Mouse (Mus musculus) forebrain, embryonic 11.5 days (tissue): ENCODE data around the gene Parm1. TPM values are rescaled to one million over a fixed set of nuclear protein-coding genes. Genes with fewer than 3 reads are reported as not detected.

Source experiments
- ATAC-seq: fragments of 200-750 bp; cut with Nextera tagmentation; replicated peaks from 2 replicates; pipeline ENCODE4 v1.8.0; 2017; ENCODE audit warnings: moderate TSS enrichment; ENCODE audit not compliant: low FRiP score
- DNase-seq: peaks from one replicate; pipeline ENCODE4 v3.0.0-alpha.2; 2017; ENCODE audit warnings: low spot score
- H3K27ac ChIP-seq: fragments of 300-500 bp; sonication (generic); 2 replicates; pipeline ENCODE4 v1.5.1; 2014; ENCODE audit warnings: low read depth, low read length
- H3K27me3 ChIP-seq: fragments of 300-500 bp; sonication (generic); 2 replicates; pipeline ENCODE4 v1.6.1; 2014; ENCODE audit warnings: mild to moderate bottlenecking, low read length, mixed read lengths; ENCODE audit not compliant: control insufficient read depth, insufficient read depth
- H3K36me3 ChIP-seq: fragments of 300-500 bp; sonication (generic); 2 replicates; pipeline ENCODE4 v1.6.1; 2014; ENCODE audit warnings: mild to moderate bottlenecking, low read length, moderate library complexity, mixed read lengths; ENCODE audit not compliant: control insufficient read depth, insufficient read depth
- H3K4me1 ChIP-seq: fragments of 300-500 bp; sonication (generic); replicated peaks from 2 replicates; pipeline ENCODE4 v1.6.1; 2014; ENCODE audit warnings: low read length, mixed read lengths; ENCODE audit not compliant: control insufficient read depth, insufficient read depth
- H3K4me2 ChIP-seq: fragments of 300-500 bp; sonication (generic); 2 replicates; pipeline ENCODE4 v1.6.1; 2014; ENCODE audit warnings: low read depth, mild to moderate bottlenecking, low read length, moderate library complexity, mixed read lengths; ENCODE audit not compliant: severe bottlenecking
- H3K4me3 ChIP-seq: fragments of 300-500 bp; sonication (generic); 2 replicates; pipeline ENCODE4 v1.5.1; 2014; ENCODE audit warnings: low read depth, low read length
- H3K9ac ChIP-seq: fragments of 300-500 bp; sonication (generic); 2 replicates; pipeline ENCODE4 v1.6.1; 2014; ENCODE audit warnings: low read length
- H3K9me3 ChIP-seq: fragments of 300-500 bp; sonication (generic); 2 replicates; pipeline ENCODE4 v1.6.1; 2016; ENCODE audit warnings: low read length, mixed read lengths; ENCODE audit not compliant: control insufficient read depth
- WGBS: fragments of 180-500 bp; shearing (Covaris S2); extraction: QIAGEN DNeasy Blood & Tissue Kit; methylation state at CpG from one replicate; pipeline ENCODE4 v1.1.7; 2014; 5-methylcytosine and 5-hydroxymethylcytosine counted together
- polyA plus RNA-seq: library from polyadenylated mRNA; unstranded; fragments of >200 nt; fragmentation: Nextera tagmentation; extraction: Ambion mirVana; gene quantifications from 2 replicates; pipeline ENCODE4 v1.2.1, GENCODE M21; 2014

Parm1 gene
- polyA plus RNA-seq, 1 experiment from 2014 or later, result 12.1 TPM

GRCm38 (mm10) chr5:91561394-91561793 lies 44.0 kb downstream of the Parm1 start:
- Histone ChIP-seq H3K4me2 (no peak overlapping the region), H3K4me3 (no peak overlapping the region), H3K9ac (no peak overlapping the region), H3K27me3 (no peaks in the 10 kb centered on the region), H3K4me1 (no peaks in the 10 kb centered on the region), H3K36me3 (no peaks in the 10 kb centered on the region), H3K27ac (no peak overlapping the region), H3K9me3 (no peaks in the 10 kb centered on the region)
- ATAC-seq (no peak), DNase-seq (no peak)
- WGBS, result 82% methylated on average over 3 of the region's 3 CpGs

- 82% methylated on average over 7 of the region's 7 CpGs for WGBS
Measured at GRCm38 (mm10) chr5:91562486-91562885, 45.1 kb downstream of the Parm1 start.

GRCm38 (mm10) chr5:91564054-91564453 lies 46.6 kb downstream of the Parm1 start:
- Histone ChIP-seq H3K27me3 (no peaks in the 10 kb centered on the region), H3K4me2 (no peak overlapping the region), H3K9me3 (no peaks in the 10 kb centered on the region), H3K4me3 (no peak overlapping the region), H3K27ac (no peak overlapping the region), H3K4me1 (no peaks in the 10 kb centered on the region), H3K9ac (no peak overlapping the region), H3K36me3 (no peaks in the 10 kb centered on the region)
- WGBS, result 92% methylated on average over 3 of the region's 3 CpGs
- ATAC-seq, result no peak
- no peak for DNase-seq

More at GRCm38 (mm10) chr5:91562486-91562885, 45.1 kb downstream of the Parm1 start:
- DNase-seq (no peak), ATAC-seq (no peak)
- no peaks in the 10 kb centered on the region for H3K4me1 ChIP-seq
- no peak overlapping the region for H3K9ac ChIP-seq
- H3K36me3 ChIP-seq, result no peaks in the 10 kb centered on the region
- H3K4me2 ChIP-seq, result no peak overlapping the region
- H3K27me3 ChIP-seq, result no peaks in the 10 kb centered on the region
- no peak overlapping the region for H3K4me3 ChIP-seq
- H3K27ac ChIP-seq, result no peak overlapping the region
- no peaks in the 10 kb centered on the region for H3K9me3 ChIP-seq

- DNase-seq (no peak), ATAC-seq (no peak)
- no peak overlapping the region for H3K4me3 ChIP-seq
- no peak overlapping the region for H3K9ac ChIP-seq
- no peaks in the 10 kb centered on the region for H3K36me3 ChIP-seq
- no peaks in the 10 kb centered on the region for H3K4me1 ChIP-seq
- H3K4me2 ChIP-seq, result no peak overlapping the region
- H3K27me3 ChIP-seq, result no peaks in the 10 kb centered on the region
- H3K9me3 ChIP-seq, result no peaks in the 10 kb centered on the region
- no peak overlapping the region for H3K27ac ChIP-seq
- WGBS, result 91% methylated on average over 3 of the region's 3 CpGs
Measured at GRCm38 (mm10) chr5:91565458-91565857, 48.0 kb downstream of the Parm1 start.

GRCm38 (mm10) chr5:91566591-91566990 lies 49.2 kb downstream of the Parm1 start:
- no peaks in the 10 kb centered on the region for H3K9me3 ChIP-seq
- H3K4me3 ChIP-seq, result no peak overlapping the region
- no peak overlapping the region for H3K9ac ChIP-seq
- DNase-seq (no peak), ATAC-seq (no peak)
- 84% methylated on average over 3 of the region's 3 CpGs for WGBS
- H3K4me1 ChIP-seq, result no peaks in the 10 kb centered on the region
- H3K4me2 ChIP-seq, result no peak overlapping the region
- H3K27ac ChIP-seq, result no peak overlapping the region
- no peaks in the 10 kb centered on the region for H3K27me3 ChIP-seq
- H3K36me3 ChIP-seq, result no peaks in the 10 kb centered on the region

- no peak overlapping the region for H3K4me2 ChIP-seq
- H3K9me3 ChIP-seq, result no peaks in the 10 kb centered on the region
- DNase-seq (no peak), ATAC-seq (no peak)
- no peaks in the 10 kb centered on the region for H3K4me1 ChIP-seq
- 45% methylated on average over 2 of the region's 2 CpGs for WGBS
- no peaks in the 10 kb centered on the region for H3K27me3 ChIP-seq
- no peak overlapping the region for H3K4me3 ChIP-seq
- H3K27ac ChIP-seq, result no peak overlapping the region
- H3K9ac ChIP-seq, result no peak overlapping the region
- H3K36me3 ChIP-seq, result no peaks in the 10 kb centered on the region
Measured at GRCm38 (mm10) chr5:91574211-91574610, 56.8 kb downstream of the Parm1 start.

GRCm38 (mm10) chr5:91578924-91579323 lies 61.5 kb downstream of the Parm1 start:
- 85% methylated on average over 7 of the region's 7 CpGs for WGBS

GRCm38 (mm10) chr5:91581799-91582198 lies 64.4 kb downstream of the Parm1 start:
- Histone ChIP-seq H3K36me3 (no peaks in the 10 kb centered on the region), H3K4me2 (no peak overlapping the region), H3K4me1 (no peaks in the 10 kb centered on the region), H3K9me3 (no peaks in the 10 kb centered on the region), H3K27me3 (no peaks in the 10 kb centered on the region), H3K27ac (no peak overlapping the region), H3K9ac (no peak overlapping the region), H3K4me3 (no peak overlapping the region)
- DNase-seq, result no peak
- 92% methylated on average over 4 of the region's 4 CpGs for WGBS
- no peak for ATAC-seq

More at GRCm38 (mm10) chr5:91578924-91579323, 61.5 kb downstream of the Parm1 start:
- DNase-seq (no peak), ATAC-seq (no peak)
- no peak overlapping the region for H3K4me3 ChIP-seq
- no peaks in the 10 kb centered on the region for H3K36me3 ChIP-seq
- H3K4me2 ChIP-seq, result no peak overlapping the region
- H3K9me3 ChIP-seq, result no peaks in the 10 kb centered on the region
- H3K9ac ChIP-seq, result no peak overlapping the region
- no peak overlapping the region for H3K27ac ChIP-seq
- no peaks in the 10 kb centered on the region for H3K4me1 ChIP-seq
- H3K27me3 ChIP-seq, result no peaks in the 10 kb centered on the region

GRCm38 (mm10) chr5:91586206-91586605 lies 68.8 kb downstream of the Parm1 start:
- H3K27ac ChIP-seq, result no peak overlapping the region
- no peaks in the 10 kb centered on the region for H3K36me3 ChIP-seq
- ATAC-seq (0 out of 2 replicates have a peak, but pooled peaks have one; percentile 21), DNase-seq (no peak)
- H3K4me3 ChIP-seq, result no peak overlapping the region
- H3K9me3 ChIP-seq, result no peaks in the 10 kb centered on the region; the same call in 1 of the 2 replicates
- WGBS, result 51% methylated on average over 3 of the region's 3 CpGs
- no peaks in the 10 kb centered on the region for H3K27me3 ChIP-seq
- no peak overlapping the region for H3K9ac ChIP-seq
- H3K4me1 ChIP-seq, result no peaks in the 10 kb centered on the region
- no peak overlapping the region for H3K4me2 ChIP-seq
